Mouse (Mus musculus) heart, embryonic 15.5 days (tissue): ENCODE measurements around the gene Apol10b. TPM values are rescaled to one million over a fixed set of nuclear protein-coding genes. Genes with fewer than 3 reads are reported as not detected.
"Not testable (repeated sequence)": the region's sequence is repeated elsewhere in the genome, so short reads cannot be mapped to it uniquely, and the experiment has no call there.

Experiments used
- ATAC-seq: fragments of 200-750 bp; cut with Nextera tagmentation; replicated peaks from 2 replicates; pipeline ENCODE4 v1.8.0; 2017; ENCODE audit warnings: low read depth, moderate TSS enrichment; ENCODE audit not compliant: insufficient number of reproducible peaks, insufficient read depth, low FRiP score
- H3K27ac ChIP-seq: fragments of 300-500 bp; sonication (generic); 2 replicates; pipeline ENCODE4 v1.5.1; 2015; ENCODE audit warnings: mild to moderate bottlenecking, inconsistent platforms
- H3K27me3 ChIP-seq: fragments of 300-500 bp; sonication (generic); 2 replicates; pipeline ENCODE4 v1.6.1; 2015; ENCODE audit warnings: inconsistent platforms
- H3K36me3 ChIP-seq: fragments of 300-500 bp; sonication (generic); 2 replicates; pipeline ENCODE4 v1.6.1; 2015; ENCODE audit warnings: mild to moderate bottlenecking, inconsistent platforms
- H3K4me1 ChIP-seq: fragments of 300-500 bp; sonication (generic); replicated peaks from 2 replicates; pipeline ENCODE4 v1.6.1; 2015; ENCODE audit warnings: inconsistent platforms
- H3K4me2 ChIP-seq: fragments of 300-500 bp; sonication (generic); 2 replicates; pipeline ENCODE4 v1.6.1; 2015; ENCODE audit warnings: inconsistent platforms, mild to moderate bottlenecking, moderate library complexity
- H3K4me3 ChIP-seq: fragments of 300-500 bp; sonication (generic); 2 replicates; pipeline ENCODE4 v1.5.1; 2015; ENCODE audit warnings: mild to moderate bottlenecking, inconsistent platforms
- H3K9ac ChIP-seq: fragments of 300-500 bp; sonication (generic); 2 replicates; pipeline ENCODE4 v1.6.1; 2015; ENCODE audit warnings: mild to moderate bottlenecking, inconsistent platforms
- H3K9me3 ChIP-seq: fragments of 300-500 bp; sonication (generic); replicated peaks from 2 replicates; pipeline ENCODE4 v1.6.1; 2016; ENCODE audit warnings: inconsistent platforms
- WGBS: fragments of 180-500 bp; shearing (Covaris S2); methylation state at CpG from one replicate; pipeline ENCODE4 v1.1.7; 2015; ENCODE audit warnings: mixed read lengths; 5-methylcytosine and 5-hydroxymethylcytosine counted together
- polyA plus RNA-seq: library from polyadenylated mRNA; unstranded; fragments of >200 nt; fragmentation: Nextera tagmentation; extraction: Ambion mirVana; gene quantifications from 2 replicates; pipeline ENCODE4 v1.2.1, GENCODE M21; 2015

Gene Apol10b
- polyA plus RNA-seq, 1 experiment from 2014 or later, result 0.06 TPM

DNA sequence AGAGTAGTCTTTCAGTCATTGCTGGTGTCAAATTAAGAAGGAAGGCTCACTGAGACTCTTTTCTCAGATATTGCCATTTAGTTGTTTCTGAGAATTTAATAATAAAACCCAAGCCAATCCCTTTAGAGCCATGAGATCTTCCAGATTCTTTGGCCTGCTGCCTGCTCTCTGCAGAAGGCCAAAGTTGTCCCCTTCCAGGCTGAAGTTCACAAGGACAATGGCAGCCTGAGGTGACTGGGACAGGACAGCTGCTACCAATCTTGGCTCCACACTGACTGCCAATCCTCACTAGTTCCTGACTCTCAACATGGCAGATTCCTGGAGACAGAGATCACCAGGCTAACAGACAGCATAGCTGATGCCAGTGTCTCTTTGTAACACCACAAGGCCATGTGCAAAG, 8.9 kb downstream of the Apol10b start:
- Histone ChIP-seq H3K4me2 (no peak overlapping the region), H3K27ac (no peak overlapping the region), H3K4me1 (no peaks in the 10 kb centered on the region), H3K9me3 (no peaks in the 10 kb centered on the region; the same call in 1 of the 2 replicates), H3K9ac (no peak overlapping the region), H3K4me3 (no peak overlapping the region), H3K27me3 (no peaks in the 10 kb centered on the region), H3K36me3 (no peaks in the 10 kb centered on the region)
- ATAC-seq, result no peak

DNA sequence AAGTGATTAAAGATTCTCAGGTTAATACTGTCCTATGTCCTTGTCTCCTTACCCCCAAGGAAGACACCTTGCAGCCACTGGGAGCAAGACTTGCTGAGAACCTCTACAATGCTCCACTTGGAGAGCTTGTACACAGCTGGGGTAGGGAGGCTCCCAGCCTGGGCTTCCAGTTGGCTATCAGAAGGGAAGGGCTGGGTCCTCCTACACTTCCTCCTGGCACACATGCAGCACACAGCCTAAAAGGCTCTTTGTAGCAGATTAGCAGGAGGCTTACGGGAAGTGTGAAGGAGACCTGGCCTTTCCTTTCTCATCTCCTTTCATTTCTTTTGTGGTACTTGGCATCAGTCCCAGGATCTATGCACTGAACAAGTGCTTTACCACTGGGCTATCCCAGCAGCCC, 14.2 kb downstream of the Apol10b start:
- Histone ChIP-seq H3K4me3 (no peak overlapping the region), H3K27me3 (no peaks in the 10 kb centered on the region), H3K9me3 (no peaks in the 10 kb centered on the region; the same call in 1 of the 2 replicates), H3K27ac (0 out of 2 replicates have a peak overlapping the region, but pooled peaks have one; percentile 45), H3K4me2 (no peak overlapping the region), H3K9ac (no peak overlapping the region), H3K36me3 (no peaks in the 10 kb centered on the region), H3K4me1 (peaks cover 5% of the 10 kb centered on the region)
- peak; percentile 87 for ATAC-seq
- 31% methylated on average over 1 of the region's 1 CpGs for WGBS

DNA sequence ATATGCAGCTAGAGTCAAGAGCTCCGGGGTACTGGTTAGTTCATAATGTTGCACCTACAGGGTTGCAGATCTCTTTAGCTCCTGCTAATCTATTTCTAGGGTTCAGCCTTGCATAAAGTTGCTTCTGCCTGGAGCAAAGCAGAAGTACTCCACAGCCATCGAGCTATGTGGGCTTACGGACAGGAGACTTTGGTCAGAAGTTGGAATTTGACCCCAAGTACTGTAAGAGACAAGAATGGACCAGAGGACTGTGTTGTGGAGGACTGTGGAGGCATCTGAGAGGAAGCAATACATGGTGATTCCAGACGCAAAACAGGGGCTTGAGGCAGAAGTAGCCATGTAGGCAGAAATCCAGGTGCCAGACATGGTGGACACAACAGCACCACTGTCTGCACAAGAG, 16.6 kb downstream of the Apol10b start:
- Histone ChIP-seq H3K27me3 (no peaks in the 10 kb centered on the region), H3K9me3 (no peaks in the 10 kb centered on the region; the same call in 1 of the 2 replicates), H3K4me2 (no peak overlapping the region), H3K36me3 (no peaks in the 10 kb centered on the region), H3K4me1 (peaks cover 5% of the 10 kb centered on the region), H3K27ac (no peak overlapping the region), H3K9ac (no peak overlapping the region), H3K4me3 (no peak overlapping the region)
- WGBS, result 79% methylated on average over 4 of the region's 4 CpGs
- no peak for ATAC-seq

DNA sequence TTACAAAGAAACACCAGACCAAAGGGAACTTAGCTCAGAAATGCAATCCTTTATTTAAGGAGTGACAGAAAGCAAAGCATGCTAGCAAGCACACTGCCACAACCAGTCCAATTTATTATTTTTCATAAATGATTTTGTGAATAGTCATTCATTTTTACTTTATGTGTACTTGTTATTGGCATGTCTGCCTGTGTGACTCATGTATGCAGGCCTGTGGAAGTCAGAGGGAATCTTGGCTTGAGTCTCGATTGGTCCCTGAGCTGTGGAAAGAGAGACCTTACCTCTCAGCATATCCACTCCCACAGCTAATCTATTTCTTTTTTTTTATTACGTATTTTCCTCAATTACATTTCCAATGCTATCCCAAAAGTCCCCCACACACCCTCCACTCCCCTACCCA, 17.1 kb downstream of the Apol10b start:
- H3K9me3 ChIP-seq, result no peaks in the 10 kb centered on the region; the same call in 1 of the 2 replicates
- no peak overlapping the region for H3K9ac ChIP-seq
- 76% methylated on average over 2 of the region's 2 CpGs for WGBS
- no peaks in the 10 kb centered on the region for H3K36me3 ChIP-seq
- no peak overlapping the region for H3K27ac ChIP-seq
- no peak overlapping the region for H3K4me3 ChIP-seq
- H3K27me3 ChIP-seq, result no peaks in the 10 kb centered on the region
- no peak for ATAC-seq
- H3K4me2 ChIP-seq, result no peak overlapping the region
- H3K4me1 ChIP-seq, result peaks cover 5% of the 10 kb centered on the region

DNA sequence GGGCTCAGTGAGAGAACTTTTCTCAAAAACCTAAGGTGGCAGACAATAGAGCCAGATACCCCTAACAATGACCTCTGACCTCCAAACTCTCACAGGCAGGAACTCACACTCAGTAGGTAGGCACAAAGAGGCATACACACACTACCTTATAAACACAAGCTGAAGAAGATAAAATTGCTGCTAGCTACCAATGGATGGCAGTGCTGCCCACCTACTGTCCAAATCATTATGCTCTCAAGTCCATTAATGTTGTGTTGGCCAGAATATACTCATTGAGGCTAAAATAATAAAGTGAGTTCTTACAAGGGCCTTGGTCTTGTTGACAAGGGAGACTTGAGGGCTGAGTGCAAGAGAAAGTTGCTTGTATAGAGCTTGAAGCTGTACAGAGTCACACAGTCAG, 32.7 kb downstream of the Apol10b start:
- Histone ChIP-seq H3K4me2 (no peak overlapping the region), H3K36me3 (no peaks in the 10 kb centered on the region), H3K27ac (no peak overlapping the region), H3K4me1 (no peaks in the 10 kb centered on the region), H3K9me3 (no peaks in the 10 kb centered on the region), H3K9ac (no peak overlapping the region), H3K4me3 (no peak overlapping the region), H3K27me3 (no peaks in the 10 kb centered on the region)
- ATAC-seq, result no peak

DNA sequence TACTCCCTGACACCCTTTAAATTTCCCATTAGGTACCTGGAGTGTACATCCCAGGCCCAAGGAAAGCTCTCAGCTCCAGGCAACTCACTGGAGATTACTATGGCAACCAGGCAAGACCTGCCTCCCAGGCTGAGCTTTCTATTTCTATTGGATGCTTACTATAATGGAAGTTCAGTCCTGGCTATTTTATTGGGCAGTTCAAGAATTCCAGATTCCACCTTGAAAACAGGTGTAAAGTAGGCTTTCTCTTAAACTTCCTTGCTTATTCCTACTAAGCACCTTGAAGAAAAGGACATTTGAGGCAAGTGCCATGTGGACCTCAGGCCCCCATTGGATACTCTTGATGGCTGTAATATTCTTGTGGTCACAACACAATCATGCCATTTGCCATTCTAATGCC, 34.1 kb downstream of the Apol10b start, which contains the start of gene 1700025B11Rik:
1700025B11Rik (minus strand) TSS at position 101 of the 400 bp plus-strand sequence.
- Histone ChIP-seq H3K9me3 (no peaks in the 10 kb centered on the region), H3K27me3 (no peaks in the 10 kb centered on the region), H3K27ac (no peak within 1 kb of the TSS), H3K4me3 (no peak within 1 kb of the TSS), H3K9ac (no peak within 1 kb of the TSS), H3K4me2 (no peak within 1 kb of the TSS), H3K4me1 (no peaks in the 10 kb centered on the region), H3K36me3 (no peaks in the 10 kb centered on the region)
- ATAC-seq, result no peak

DNA sequence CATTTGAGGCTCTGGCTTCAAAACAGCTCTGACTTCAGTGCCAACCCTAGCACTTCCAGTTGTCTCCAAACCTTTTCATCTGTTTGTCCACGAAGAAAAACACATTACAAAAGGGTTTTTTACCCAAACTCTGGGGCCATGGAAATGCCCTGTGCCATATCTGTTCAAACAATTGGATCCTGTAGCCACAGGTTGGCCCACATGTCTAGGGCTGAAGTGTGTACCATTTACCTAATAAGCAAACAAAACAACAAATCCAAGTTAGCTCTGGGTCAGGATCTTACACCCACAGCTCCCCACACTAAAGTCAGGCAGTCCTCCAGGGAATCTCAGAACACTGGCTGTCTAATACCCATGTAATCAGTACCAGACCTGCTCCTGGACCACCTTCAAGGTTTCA, 56.7 kb downstream of the Apol10b start:
- H3K4me3 ChIP-seq, H3K27ac ChIP-seq, H3K9me3 ChIP-seq, H3K9ac ChIP-seq, H3K27me3 ChIP-seq, H3K36me3 ChIP-seq, H3K4me1 ChIP-seq, ATAC-seq, H3K4me2 ChIP-seq: not testable (repeated sequence)
- 12% methylated on average over 1 of the region's 1 CpGs for WGBS

Other genes starting within 250 kb of the Apol10b start
- 0.14 and 0.15 TPM in 2 replicates for gene Apol7a, start 197.0 kb downstream of the Apol10b start, polyA plus RNA-seq
- gene Apol9a, start 185.0 kb downstream of the Apol10b start, polyA plus RNA-seq, result 0.53 and 0.79 TPM in 2 replicates
- gene Apol7b, start 148.6 kb downstream of the Apol10b start, polyA plus RNA-seq, result 0.30 TPM in 1 of 2 replicates, not detected in the other
- gene Apol10a, start 119.1 kb downstream of the Apol10b start, polyA plus RNA-seq, result not detected in 2 replicates
- gene Apol11a, start 87.9 kb downstream of the Apol10b start, polyA plus RNA-seq, result not detected in 2 replicates
- gene Apol7c, start 62.8 kb downstream of the Apol10b start, polyA plus RNA-seq, result 0.15 TPM in 1 of 2 replicates, not detected in the other
- not detected in 2 replicates for gene 1700025B11Rik, start 34.2 kb downstream of the Apol10b start, polyA plus RNA-seq
- gene Gm36245, start 3.1 kb upstream of the Apol10b start, polyA plus RNA-seq, result not detected in 2 replicates
- 0.40 and 0.66 TPM in 2 replicates for gene Apol11b, start 47.2 kb upstream of the Apol10b start, polyA plus RNA-seq
- 0.05 and 0.14 TPM in 2 replicates for gene Apol7e, start 102.7 kb upstream of the Apol10b start, polyA plus RNA-seq
- gene Apol9b, start 132.9 kb upstream of the Apol10b start, polyA plus RNA-seq, result 0.13 and 0.26 TPM in 2 replicates
- gene Apol8, start 160.9 kb upstream of the Apol10b start, polyA plus RNA-seq, result 0.24 TPM in 1 of 2 replicates, not detected in the other
- 25.2 and 33.7 TPM in 2 replicates for gene Myh9, start 246.1 kb upstream of the Apol10b start, polyA plus RNA-seq